Mouse (Mus musculus): ENCODE measurements around the gene H2-K1.
A peak's percentile ranks its signal among the peaks of the same experiment; 100 is the strongest.

H2-K1 gene

DNA sequence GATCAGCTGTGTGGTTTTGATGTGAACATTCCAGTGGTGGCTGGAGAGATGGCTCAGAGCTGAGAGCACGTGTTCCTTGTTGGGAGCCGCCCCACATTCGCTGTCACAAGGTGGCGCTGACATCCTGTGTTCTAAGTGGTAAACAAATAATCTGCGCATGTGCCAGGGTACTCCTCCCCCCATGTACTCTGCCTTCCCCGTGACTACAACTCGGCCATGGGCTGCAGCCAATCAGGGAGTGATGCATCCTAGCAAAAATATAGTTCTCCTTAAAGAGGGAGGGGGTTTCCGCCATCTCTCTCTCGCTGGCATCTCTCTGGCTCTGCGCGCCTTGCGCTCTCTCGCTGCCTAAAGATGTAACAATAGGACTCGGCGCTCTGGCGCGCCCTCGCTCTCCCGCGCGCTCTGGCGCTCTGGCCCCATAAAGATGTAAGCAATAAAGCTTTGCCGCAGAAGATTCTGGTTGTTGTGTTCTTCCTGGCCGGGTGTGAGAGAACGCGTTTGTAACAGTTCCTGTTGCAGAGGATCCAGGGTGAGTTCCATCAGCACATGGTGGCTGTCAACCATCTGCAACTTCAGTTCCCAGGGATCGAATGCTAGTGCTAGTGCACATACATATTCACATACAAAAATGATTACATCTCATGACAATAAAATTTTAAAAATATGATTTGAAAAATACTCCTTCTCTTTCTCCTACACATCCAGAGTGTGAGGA, 18.8 kb downstream of the H2-K1 start:
- peak; percentile 92 for DNase-seq

DNA sequence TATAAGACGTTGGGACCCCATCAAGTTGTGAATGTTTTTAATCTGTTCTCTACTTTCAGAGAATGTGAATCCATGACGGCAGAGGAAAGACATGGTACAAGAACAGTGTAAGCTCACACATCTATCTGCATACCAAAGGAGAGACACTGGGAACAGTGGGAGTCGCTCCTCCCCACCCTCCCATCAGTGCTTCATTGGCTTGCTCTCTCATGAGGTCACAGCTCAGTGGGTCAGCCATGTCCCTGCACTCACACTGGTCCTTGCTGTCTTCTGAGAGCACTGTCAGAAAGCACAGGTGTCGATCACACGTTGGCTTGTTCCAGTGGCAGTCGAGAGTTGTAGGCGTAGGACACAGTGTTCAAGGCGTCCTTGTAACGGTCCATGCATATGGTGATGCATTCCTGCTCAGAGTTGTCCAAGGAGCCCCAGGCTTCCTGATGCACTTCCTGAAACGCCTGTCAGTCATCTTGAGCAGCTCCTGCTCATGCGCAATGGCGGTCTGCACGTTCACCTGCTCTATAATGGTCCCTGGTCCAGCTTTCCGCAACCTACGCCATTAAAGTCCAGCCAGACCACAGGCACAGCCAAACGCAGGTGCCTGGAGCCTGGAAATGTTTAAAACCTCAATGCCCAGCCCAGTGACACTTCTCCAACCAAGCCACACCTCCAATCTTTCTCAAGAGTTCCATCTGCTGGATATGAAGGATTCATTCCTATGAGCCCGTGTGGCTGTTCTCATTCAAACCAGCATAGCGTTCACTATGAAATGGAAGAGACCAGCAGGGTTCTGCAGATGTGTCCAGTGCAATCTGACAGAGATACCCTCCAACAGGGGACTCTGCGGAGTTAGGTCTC, 19.7 kb downstream of the H2-K1 start:
- peak; percentile 32 for DNase-seq

DNA sequence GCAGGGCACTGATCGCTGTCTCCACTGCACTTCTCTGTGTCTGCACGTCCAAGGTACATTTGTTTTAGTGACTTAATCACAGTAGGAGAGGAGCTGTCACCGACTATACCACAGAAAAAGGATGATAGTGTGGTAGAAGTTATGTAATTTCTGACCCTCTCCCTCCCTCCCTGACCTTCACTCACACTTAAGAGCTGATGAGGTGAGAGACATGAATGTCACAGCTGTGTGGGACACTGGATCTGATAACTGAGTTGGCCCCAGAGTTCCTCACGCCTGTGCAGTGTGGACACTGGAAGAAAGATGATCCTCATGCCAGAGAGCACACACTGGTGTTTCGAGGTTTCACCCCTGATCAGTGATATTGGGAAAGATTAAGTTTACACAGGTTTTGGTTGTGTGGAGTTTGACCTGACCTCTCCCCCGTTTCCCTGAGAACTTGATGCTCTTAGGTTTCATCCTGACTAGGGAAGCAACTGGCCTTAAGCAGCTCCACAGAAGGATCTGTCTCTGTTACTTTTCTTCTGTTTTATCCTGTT, 20.6 kb downstream of the H2-K1 start:
- no peak for DNase-seq

DNA sequence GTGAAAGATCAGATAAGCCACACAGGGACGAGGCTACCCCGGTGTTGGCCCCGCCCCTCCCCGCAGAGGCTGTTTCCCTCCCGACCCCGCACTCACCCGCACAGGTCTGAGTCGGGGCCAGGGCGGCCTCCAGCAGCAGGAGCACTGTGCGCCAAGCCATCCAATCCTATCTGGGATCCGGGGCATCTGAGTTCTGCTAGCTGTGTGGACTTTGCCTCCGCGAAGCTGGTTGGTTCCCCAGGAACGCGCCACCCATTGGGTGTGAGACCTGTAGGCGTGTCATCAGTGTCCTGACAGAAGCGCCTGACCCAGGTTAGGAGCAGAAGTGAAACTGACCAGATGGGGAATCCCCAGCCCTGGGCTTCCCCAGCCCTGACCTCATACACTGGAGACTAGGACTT, 21.5 kb downstream of the H2-K1 start:
- peak; percentile 90 for DNase-seq

DNA sequence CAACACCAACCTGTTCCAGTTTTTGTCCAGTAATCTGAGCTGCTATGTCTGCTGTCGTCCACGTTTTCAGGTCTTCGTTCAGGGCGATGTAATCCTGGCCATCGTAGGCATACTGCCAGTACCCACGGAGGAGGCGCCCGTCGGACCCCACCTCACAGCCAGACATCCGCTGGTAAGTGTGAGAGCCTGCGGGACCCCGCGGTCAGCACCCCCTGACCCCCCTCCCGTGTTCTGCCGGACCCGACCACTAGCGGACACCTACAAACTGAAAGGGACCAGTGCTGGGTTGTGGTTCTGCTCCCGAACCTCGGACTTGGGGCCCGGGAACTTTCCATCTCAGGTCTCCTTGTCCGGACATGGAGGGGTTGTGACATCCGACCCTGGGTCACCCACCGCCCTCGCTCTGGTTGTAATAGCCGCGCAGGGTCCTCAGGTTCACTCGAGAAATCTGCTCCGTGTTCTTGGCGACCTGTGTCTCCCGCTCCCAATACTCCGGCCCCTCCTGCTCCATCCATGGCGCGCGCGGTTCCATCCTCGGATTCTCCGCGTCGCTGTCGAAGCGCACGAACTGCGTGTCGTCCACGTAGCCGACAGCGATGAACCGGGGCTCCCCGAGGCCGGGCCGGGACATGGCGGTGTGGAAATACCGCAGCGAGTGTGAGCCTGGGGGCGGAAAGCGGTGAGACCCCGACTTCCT, 22.1 kb downstream of the H2-K1 start:
- DNase-seq = peak; percentile 51

DNA sequence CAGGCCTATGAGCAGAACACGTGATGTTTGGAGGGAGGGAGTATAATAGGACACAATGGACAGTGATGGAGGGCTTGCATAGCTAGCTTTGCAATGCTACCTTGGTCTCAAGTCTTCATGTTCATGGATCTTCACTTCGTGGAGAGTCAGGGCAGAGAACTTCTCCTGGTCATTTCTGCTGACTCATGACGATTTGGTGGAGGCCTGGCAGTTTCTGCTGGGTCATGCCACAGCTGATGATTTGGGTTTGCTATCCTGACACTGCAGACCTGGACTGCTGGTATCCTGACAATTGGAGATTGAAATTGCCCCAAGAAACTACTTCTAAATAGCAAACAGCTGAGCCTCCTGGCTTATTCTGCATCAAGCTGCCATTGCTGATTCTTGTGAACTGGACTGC, 26.6 kb downstream of the H2-K1 start:
- no peak for DNase-seq

DNA sequence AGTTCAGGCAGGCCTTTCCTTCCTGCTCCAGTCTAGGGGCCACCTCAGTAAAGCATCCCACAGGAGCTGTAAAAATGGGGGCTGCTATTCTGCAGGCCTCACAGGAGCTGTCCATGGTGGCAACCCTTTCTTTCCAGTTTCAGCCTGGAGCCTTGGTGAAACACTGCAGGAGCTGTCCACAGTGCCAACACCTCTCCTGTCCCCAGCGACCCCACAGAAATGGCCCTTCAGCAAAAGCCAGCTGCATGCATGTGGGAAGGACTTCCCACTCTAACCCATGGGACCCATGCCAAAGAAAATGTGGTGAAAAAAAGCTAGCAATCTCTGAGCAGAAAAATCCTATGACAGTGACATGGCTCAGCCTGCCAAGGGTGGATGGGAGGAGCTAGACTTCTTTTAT, 27.5 kb downstream of the H2-K1 start:
- no peak for DNase-seq

DNA sequence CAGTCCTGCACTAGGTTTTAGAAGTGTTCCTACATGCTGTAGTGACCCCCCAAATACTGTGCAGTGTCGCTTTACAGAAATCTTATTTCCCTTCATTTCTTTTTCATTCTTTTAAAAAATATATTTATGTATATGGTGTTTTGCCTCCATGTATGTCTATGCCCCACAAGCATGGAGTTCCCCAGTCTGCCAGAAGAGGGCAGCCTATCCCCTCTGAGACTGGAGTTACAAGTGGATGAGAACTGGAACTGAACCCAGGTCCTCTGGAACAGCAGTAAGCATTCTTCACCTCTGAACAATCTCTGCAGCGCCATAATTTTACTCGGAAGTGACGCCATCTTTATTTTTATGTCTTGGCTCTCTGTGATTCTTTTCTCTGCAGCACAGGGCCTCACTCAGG, 30.8 kb downstream of the H2-K1 start:
- no peak for DNase-seq

DNA sequence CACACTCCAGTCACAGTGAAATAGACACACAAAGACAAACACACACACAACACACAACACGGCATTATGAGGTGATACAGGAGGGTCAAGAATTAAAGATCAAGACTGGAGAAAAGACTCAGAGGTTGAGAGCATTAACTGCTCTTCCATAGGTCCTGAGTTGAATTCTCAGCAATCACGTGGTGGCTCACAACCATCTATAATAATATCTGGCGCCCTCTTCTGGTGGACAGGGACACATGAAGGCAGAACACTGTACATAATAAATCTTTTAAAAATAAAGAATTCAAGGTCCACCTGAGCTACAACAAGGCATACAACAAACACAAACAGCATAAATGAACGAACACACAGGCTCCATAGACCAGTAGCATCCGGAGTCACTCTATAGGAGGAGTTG, 31.2 kb downstream of the H2-K1 start:
- no peak for DNase-seq

DNA sequence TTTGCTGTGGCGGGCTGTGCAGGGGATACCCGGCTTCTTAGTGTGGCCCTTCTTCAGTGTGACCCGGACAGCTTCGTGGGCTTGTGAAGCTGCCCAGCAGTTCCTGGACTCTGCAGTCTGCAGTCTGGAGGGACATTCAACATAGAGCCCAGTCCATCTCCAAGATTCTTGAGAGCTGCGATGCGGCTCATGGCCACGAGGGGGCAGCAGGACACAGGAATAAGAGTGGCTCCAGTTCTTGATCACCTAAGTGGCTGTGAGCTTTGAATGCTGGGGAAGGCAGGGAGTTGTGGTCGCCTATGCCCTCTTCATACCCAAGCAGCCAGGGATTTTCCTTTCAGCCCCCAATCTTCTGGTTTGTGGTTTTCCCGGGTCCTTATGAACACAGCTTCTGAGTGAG, 31.7 kb downstream of the H2-K1 start:
- peak; percentile 65 for DNase-seq

DNA sequence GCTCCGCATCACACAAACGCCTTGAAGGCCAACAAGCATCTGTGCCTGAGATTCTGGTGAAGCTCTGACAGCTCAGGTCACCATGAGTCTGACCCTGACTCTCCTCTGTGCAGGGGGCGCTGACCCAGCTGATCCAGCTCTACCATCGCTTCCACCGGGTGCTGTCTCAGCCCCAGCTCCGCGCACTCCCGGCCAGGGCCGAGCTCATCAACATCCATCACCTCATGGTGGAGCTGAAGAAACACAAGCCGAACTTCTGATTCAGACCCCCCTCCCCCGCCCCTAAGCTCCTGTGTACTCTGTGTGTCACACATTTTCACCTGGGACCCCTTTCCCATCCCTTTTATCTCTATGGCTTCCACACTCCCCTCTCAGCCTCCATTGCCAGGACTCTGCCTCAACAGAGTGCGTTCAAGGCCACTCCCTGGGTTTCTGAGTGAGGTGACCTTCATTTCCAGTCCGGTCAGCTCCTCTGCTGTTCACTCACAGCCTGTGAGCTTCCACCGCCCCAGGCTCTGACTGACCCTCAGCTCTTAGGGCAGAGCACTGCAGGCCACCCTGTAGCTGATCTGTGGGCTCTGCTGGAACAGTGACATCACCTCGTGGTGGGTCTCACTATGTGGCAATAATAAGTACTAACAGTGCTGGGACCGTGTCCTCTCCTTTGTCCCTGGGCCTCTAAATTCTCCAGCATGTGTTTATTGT, 34.1 kb downstream of the H2-K1 start:
- no peak for DNase-seq

DNA sequence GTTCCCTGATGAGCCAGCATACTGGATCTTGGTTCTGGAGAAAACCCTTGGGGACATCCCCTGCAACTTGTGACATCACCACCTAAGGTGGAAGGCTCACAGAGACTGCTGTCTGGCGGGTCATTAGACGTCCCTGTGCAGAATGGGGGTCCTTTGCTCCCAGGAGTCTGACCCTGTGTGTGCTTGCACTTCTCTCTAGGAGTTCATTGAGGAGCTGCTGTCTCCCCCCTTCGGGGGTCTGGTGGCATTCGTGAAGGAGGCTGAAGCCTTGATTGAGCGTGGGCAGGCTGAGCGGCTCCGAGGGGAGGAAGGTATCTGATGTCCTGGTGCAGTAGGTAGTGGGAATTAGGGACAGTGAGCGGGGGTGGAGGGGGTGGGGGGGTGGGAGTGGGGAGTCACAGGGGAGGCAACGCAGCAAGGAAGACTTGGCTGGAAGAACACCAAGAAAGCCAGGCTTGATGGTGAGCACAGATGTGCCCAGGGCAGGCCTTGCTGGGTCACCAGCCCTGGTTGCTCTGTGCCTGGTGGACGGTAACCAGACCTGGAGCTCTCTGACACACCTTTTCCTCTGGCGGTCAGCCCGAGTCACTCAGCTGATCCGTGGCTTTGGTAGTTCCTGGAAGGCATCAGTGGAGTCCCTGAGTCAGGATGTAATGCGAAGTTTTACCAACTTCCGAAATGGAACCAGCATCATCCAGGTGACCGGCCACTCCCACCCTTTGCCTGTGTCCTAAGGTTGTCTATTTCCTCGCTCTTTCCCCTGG, 34.9 kb downstream of the H2-K1 start:
- DNase-seq = no peak

DNA sequence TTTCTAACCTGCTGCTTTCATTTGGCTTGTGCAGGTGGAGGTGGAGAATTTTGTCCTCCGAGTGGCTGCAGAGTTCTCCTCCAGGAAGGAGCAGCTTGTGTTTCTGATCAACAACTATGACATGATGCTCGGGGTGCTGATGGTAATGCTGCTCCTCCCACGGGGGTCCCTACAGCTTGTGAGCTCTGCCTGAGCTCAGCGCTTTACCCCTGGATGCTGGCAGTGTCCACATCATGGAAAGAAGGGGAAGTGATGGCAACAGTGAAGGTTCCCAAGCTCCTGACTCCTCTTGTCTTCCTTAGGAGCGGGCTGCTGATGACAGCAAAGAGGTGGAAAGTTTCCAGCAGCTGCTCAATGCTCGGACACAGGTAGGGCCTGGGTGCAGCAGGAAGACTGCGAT, 37.3 kb downstream of the H2-K1 start:
- no peak for DNase-seq

DNA sequence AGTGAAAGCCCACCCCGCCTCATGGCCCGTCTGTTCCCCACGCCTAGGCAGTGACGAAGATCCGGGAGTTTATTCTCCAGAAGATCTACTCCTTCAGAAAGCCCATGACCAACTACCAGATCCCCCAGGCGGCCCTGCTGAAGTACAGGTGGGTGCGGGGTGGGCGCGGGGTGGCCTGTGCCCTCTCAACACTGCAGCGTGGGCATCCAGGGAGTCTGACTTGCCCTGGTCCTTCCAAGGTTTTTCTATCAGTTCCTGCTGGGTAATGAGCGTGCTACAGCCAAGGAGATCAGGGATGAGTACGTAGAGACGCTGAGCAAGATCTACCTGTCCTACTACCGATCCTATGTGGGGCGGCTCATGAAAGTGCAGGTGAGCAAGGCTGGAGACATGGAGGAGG, 40.2 kb downstream of the H2-K1 start:
- DNase-seq = no peak

DNA sequence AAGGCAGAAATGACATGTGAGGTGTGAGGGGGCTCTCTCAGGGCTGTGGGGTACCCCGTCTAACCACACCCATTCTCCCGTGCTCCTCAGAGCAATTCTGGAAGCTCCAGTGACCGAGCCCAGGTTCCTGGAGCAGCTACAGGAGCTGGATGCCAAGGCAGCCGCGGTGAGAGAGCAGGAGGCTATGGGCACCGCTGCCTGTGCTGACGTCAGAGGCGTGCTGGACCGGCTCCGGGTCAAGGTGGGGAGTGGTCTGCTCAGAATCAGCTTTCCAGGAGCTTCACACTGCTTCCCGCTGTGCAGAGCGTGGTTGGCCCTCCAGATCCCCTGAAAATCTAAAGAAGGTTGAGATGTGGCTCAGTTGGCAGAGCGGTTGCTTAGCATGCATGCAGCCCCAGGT, 41.0 kb downstream of the H2-K1 start:
- no peak for DNase-seq

DNA sequence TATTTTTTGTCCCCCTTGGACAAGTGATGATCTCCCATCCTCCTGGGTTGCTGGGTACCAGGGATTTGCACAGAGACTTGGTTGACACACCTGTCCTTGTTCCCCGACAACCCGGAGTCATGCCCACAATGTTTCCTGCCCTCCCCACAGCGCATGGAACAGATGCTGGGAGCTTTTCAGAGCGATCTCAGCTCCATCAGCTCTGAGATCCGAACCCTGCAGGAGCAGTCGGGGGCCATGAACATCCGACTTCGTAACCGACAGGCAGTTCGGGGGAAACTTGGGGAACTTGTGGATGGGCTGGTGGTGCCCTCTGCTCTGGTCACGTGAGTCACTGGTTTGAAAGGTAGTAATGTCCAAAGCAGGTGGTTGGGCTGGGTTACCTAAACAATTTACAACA, 41.7 kb downstream of the H2-K1 start:
- DNase-seq = no peak

DNA sequence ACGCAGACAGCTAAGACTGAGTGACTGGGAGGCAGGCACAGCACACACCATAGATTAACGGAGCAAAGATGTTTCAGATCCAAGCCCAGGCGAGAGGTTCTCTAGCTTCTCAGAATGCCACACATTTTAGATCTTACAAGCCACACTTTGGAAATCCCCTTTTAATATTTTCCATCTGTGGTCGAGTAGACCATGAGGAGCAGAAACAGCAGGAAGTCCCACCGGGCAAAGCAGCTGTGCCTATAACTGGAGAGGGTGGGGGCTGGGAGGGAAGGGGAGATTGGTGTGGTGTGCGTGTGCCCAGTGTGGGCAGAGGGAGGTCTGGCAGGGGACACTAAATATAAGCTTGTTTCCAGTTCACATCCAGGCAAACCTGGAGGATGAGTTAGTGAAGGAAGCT, 42.7 kb downstream of the H2-K1 start:
- no peak for DNase-seq

DNA sequence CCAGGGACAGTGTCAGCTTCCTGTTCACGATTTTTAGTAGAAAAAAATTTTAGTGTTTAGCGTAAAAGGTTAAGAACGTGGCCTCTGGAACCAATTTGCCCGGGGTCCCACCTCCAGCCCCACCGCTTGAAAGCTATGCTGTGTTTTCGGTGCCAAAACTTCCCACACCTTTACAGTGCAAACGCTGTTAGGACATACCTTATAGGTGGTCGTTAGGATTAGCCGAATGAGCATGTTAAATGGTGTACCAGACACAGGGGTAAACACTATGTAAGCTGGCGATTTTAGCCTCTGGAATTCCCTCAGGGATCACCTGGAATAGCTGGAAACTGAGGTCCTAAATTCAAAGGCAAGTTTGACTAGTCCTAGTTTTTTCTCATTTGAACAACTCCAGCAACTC, 43.8 kb downstream of the H2-K1 start:
- DNase-seq = no peak

DNA sequence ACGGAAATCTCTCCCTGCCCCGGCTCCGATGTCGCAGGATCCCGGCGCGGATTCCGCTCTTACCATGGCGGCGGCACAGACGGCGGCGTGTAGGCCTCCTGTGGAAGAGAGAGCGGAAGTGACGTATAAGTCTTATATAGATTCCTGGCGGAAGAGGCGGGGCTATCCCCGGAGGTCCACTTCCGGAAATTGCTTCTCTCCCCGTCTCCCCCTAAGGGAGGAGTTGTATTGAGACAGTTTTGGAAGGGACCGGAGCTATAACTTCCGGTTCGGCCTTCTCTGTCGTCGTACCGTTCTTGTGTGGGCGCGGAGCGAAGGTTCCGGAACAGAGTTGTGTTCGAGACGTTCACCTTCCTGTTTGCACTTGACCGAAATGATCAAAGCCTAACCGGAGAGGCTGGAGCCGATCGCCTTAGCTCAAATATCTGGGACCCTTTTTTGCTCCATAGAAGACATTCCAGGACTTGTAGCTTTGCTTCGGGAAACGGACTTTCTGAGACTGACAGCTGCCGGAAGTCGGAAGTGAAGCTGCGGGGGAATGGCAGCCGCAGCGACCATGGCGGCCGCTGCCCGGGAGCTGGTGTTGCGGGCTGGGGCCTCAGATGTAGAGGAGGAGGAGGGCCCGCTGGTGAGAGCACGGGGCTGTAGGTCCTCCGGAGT, 44.5 kb downstream of the H2-K1 start, which contains the start of the genes Vps52 and Rps18:
Gene Vps52, plus strand, starts transcription at position 258 of the 660 bp plus-strand sequence.
Gene Rps18, minus strand, starts transcription at position 447 of the 660 bp plus-strand sequence.
- DNase-seq = peak; percentile 98

DNA sequence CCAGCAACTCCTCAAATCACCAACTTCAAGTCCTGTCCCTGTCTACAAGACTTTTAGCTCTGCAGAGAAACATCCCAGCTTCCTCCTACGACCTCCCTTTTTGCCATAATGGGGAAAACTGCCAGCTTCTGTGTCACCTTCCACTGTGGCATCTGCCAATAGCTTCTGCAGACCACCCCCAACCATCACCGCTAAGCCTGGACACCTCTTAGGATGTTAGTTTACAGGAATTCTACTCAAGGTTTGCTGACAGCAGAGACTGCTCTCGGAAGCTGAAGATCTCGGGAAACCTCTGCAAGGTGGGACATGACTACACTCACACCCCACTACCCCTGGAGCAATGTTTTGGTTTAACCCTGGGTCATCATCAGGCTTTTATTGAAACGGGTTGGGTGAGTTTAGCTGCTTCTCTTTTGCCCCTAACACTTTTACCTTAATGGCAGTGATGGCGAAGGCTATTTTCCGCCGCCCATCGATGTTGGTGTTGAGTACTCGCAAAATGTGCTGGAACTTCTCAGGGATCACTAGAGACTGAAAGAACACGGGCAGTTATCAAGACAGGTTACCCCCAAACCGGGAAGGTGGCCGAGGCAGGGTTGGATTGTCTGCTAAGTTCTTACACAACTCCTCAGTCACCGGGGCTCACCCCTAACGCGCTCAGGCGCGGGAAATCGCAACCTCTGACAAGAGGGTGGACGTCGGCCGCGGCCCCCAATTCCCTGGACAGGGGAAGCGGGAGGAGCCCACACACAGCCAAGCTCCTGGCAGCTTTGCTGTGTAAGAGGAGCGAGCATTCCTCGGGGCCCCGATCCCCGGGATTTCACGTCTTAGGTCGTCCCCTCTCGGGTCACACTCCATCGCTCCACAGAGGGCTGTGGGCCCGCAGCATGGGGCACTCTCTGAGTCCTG, 45.2 kb downstream of the H2-K1 start:
- no peak for DNase-seq

Measured in cerebellum, adult 11-12 months (tissue).